8 mouse cellular contexts compared by ENCODE assay signal in genomic region chr4:155563400-155564231, GRCm38 (mm10). TPM values are rescaled to one million over a fixed set of nuclear protein-coding genes. Genes with fewer than 3 reads are reported as not detected.
DNase-seq lines count a peak whose midpoint lies in the region; ATAC-seq lines count a peak whose summit lies in the region.

No protein-coding gene starts in this region.

- peak; percentile 80 to 90 for ATAC-seq in hematopoietic stem cell, adult 5-6 weeks (replicated peaks in 1 of 2; ENCODE audit: insufficient read depth in 1 of 2, low FRiP score in 2 of 2, low TSS enrichment in 1 of 2, low read depth in 1 of 2, poor library complexity in 2 of 2, severe bottlenecking in 2 of 2)
- peak; percentile 96 for ATAC-seq in lung, embryonic 16.5 days (ENCODE audit: low read depth)

- peaks cover 39% of the 10 kb centered on the region for H3K4me1 ChIP-seq in lung, embryonic 16.5 days (replicated peaks; ENCODE audit: control insufficient read depth, insufficient read depth, low read length)

- no peaks in the 10 kb centered on the region for H3K9me3 ChIP-seq in lung, embryonic 16.5 days (ENCODE audit: control insufficient read depth, low read length)

- H3K36me3 ChIP-seq in lung, embryonic 16.5 days (ENCODE audit: control insufficient read depth, insufficient read depth, low read length), result peaks cover 21% of the 10 kb centered on the region

- no peaks in the 10 kb centered on the region for H3K27me3 ChIP-seq in lung, embryonic 16.5 days (ENCODE audit: control insufficient read depth, insufficient read depth, low read depth, low read length)

- H3K9ac ChIP-seq in lung, embryonic 16.5 days (ENCODE audit: low read length), result peak overlapping the region; percentile 81

- under 1% methylated on average over 62 of the region's 69 CpGs for WGBS in lung, embryonic 16.5 days

- H3K4me2 ChIP-seq in lung, embryonic 16.5 days (ENCODE audit: low read depth, low read length), result peak overlapping the region; percentile 80

- peak; percentile 93 for DNase-seq in MEL-GATA-1-ER (ENCODE audit: extremely low read depth, low read depth)
- DNase-seq in cerebellum, adult 8-10 months, result peak; percentile 93
- peak; percentile 98 for DNase-seq in forelimb bud, embryonic 11.5 days (ENCODE audit: low read depth, low spot score)
- DNase-seq in layer of hippocampus, adult 9-10 months (ENCODE audit: low spot score), result peak; percentile 91
- DNase-seq in ovary, postnatal 10 days (ENCODE audit: low spot score), result peak; percentile 88
- peak; percentile 97 for DNase-seq in thymus, postnatal 10 days (ENCODE audit: low spot score in 2 of 2)

- H3K4me3 ChIP-seq in lung, embryonic 16.5 days (ENCODE audit: low read length), result peak overlapping the region; percentile 84

- H3K27ac ChIP-seq in lung, embryonic 16.5 days (ENCODE audit: low read length), result peak overlapping the region; percentile 91

RNA-seq across cellular contexts. Expression of gene Nadk, which starts 1.4 kb away (rescaled TPM):
- total RNA-seq in hematopoietic stem cell, adult 5-6 weeks (2017), result 37.9 and 72.3 TPM in 2 replicates
- 71.9 and 76.3 TPM in 2 replicates for polyA plus RNA-seq in lung, embryonic 16.5 days (2015; fragmentation: Nextera tagmentation; extraction: Ambion mirVana)

RNA-seq across cellular contexts. Expression of gene Slc35e2, which starts 37.6 kb away (rescaled TPM):
- 16.6 and 22.6 TPM in 2 replicates for total RNA-seq in hematopoietic stem cell, adult 5-6 weeks (2017)
- 5.9 and 6.5 TPM in 2 replicates for polyA plus RNA-seq in lung, embryonic 16.5 days (2015; fragmentation: Nextera tagmentation; extraction: Ambion mirVana)

Comparison
In these comparisons a context has a peak if more than half of its experiments do, and no peak if none do; other contexts are left out.
1. Peak in every context shown above with its lines: DNase-seq, ATAC-seq, H3K4me3 ChIP-seq and H3K27ac ChIP-seq.